Mouse (Mus musculus): ENCODE results near the gene Trf. TPM values are rescaled to one million over a fixed set of nuclear protein-coding genes. Genes with fewer than 3 reads are reported as not detected.

Trf gene
- 10 to 100 TPM in 1 of 2 experiments, 1 to 10 TPM in 1; 4.7 to 16.0 TPM for polyA plus RNA-seq (2017; shearing (Covaris generic))

DNA sequence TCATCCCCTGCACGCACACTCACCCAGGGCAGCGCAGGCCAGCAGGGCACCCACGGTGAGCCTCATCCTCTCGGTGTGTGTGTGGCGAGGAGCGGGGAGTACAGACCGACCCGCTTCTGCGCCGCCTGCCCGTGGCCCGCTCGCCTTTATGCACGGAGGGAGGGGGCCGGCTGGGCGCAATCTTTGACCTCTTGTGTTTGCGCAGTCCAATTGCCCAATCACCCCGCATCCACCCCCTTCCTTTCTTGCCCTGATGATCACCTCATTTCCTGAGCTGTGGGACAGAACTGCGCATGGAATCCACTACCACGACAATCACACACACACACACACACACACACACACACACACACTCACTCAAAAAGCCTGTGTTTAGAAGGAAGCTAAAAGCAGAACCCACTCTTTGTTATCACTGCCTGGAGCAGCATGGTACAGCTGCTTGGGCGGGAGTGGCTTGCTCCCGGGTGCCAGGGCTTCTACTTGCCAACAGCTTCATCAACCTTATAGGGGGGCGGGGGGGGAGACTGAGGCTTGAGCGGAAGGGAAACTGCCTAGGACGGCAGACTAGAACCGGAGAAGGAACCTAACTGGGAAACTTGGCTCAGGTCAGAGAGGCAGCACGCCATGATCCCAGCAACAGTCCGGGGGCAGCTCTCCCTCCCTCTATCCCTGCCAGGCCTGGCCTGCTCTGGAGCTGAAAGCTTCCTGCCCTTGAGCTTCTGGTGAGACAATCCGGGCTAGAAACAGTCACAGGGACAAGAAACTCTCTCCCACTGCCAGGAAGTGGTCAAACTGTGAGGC lies at the start of gene Trf, which contains the start of gene Gm20425:
Gene Trf (minus strand): TSS at position 294 of the 801 bp plus-strand sequence.
Gene Gm20425 (minus strand): TSS at position 157 of the 801 bp plus-strand sequence.

DNA sequence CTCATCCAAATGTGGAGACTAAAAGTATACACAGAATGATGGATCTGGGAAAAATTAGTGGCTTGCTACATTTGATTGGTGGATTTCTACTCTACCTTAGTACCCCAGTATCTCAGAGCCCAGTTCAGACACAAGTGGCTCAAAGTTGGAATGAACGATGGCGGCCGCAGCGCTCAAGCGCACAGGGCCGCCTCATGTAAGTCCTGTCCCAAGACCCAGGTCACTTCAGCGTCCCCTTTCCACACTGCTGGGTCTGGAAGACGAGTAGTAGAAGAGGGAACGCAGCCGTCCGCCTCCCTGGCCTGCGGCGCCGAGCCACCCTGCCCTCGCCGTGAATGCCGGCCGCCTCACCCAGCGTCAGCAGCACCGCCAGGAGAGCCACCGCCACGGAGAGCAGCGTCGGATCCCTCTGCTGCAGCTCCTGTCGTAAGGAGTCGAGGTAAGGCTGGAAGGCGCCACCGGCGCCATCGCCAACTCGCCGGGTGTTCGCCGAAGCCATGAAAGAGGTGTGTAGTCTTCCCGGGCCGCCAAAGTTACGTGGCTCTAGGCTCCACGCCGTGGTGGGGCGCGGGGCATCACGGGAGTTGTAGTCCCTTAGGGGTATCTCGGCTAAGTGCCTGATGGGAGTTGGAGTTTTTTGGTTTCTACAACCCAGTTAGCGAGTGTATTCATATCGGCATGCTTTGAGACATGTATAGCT lies 28.5 kb downstream of the Trf start, which contains the start of gene Srprb:
Gene Srprb (minus strand): TSS at position 577 of the 700 bp plus-strand sequence.

Other genes starting within 250 kb of the Trf start
- gene Slco2a1, start 241.7 kb downstream of the Trf start, polyA plus RNA-seq (2017; shearing (Covaris generic)), result under 1 TPM; 0.15 to 0.35 TPM
- gene Rab6b, start 118.7 kb downstream of the Trf start, polyA plus RNA-seq (2017; shearing (Covaris generic)), result 10 to 100 TPM; 11.4 to 13.9 TPM
- gene Srprb, start 28.3 kb downstream of the Trf start, polyA plus RNA-seq (2017; shearing (Covaris generic)), result 10 to 100 TPM; 32.4 to 34.7 TPM
- gene Gm20425, start 137 bp downstream of the Trf start, polyA plus RNA-seq (2017; shearing (Covaris generic)), result 1 to 10 TPM; 2.8 to 3.8 TPM
- 1 to 10 TPM in 1 of 2 experiments, under 1 TPM in 1; 0.74 to 1.5 TPM for gene 1300017J02Rik, start 74.6 kb upstream of the Trf start, polyA plus RNA-seq (2017; shearing (Covaris generic))
- 10 to 100 TPM; 68.3 to 80.1 TPM for gene Topbp1, start 74.8 kb upstream of the Trf start, polyA plus RNA-seq (2017; shearing (Covaris generic))
- 10 to 100 TPM; 57.2 to 61.7 TPM for gene Cdv3, start 135.4 kb upstream of the Trf start, polyA plus RNA-seq (2017; shearing (Covaris generic))
- gene Bfsp2, start 250.0 kb upstream of the Trf start, polyA plus RNA-seq (2017; shearing (Covaris generic)), result 1 to 10 TPM; 1.3 to 2.0 TPM

Measured in activated CD4-positive, CD25-positive, alpha-beta regulatory T cell (primary cell).